ENCODE assay signal across 24 mouse cellular contexts in the genomic region with DNA sequence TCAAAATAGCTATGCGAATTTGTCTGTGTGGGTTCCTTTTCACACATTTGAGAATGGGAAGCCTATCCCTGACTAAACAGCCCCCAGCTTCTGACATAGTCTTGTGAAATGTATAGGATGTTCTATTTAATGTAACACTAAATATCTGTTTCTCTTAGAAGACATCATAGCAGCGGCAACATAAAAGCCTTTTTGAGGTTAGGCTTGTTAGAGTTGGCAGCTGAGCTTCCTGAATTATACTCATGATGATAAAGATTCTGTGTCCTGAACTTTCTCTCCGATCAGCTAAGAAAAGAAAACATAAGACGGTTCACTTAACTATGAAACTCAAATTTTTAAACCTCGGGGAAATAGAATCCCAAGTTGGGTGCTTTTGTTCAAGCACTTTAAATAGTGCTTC. TPM values are rescaled to one million over a fixed set of nuclear protein-coding genes. Genes with fewer than 3 reads are reported as not detected.
A peak's percentile ranks its signal among the peaks of the same experiment; 100 is the strongest.
DNase-seq lines count a peak whose midpoint lies in the region; ATAC-seq lines count a peak whose summit lies in the region.
"Had no signal": no experiment of that assay in that cellular context is flagged by ENCODE, and none has a peak within 500 bp of the region (broad histone marks: within the 10 kb centered on the region; RNA-seq: fewer than 3 reads in every experiment).

No protein-coding gene starts in this region.

- no peak overlapping the region for H3K9ac ChIP-seq in kidney, embryonic 16.5 days (replicated peaks; ENCODE audit: low read length)
- H3K9ac ChIP-seq: embryonic facial prominence, embryonic 13.5 days; embryonic facial prominence, embryonic 15.5 days; forebrain, embryonic 12.5 days had no signal

- no peaks in the 10 kb centered on the region for H3K4me1 ChIP-seq in kidney, embryonic 16.5 days (ENCODE audit: insufficient read depth, low read length)
- H3K4me1 ChIP-seq: embryonic facial prominence, embryonic 13.5 days; embryonic facial prominence, embryonic 15.5 days; forebrain, embryonic 10.5 days; forebrain, embryonic 12.5 days had no signal

- no peak overlapping the region for H3K4me2 ChIP-seq in kidney, embryonic 16.5 days (replicated peaks; ENCODE audit: low read depth, low read length)
- H3K4me2 ChIP-seq: embryonic facial prominence, embryonic 13.5 days; embryonic facial prominence, embryonic 15.5 days; forebrain, embryonic 12.5 days had no signal

- no peak overlapping the region for H3K27ac ChIP-seq in kidney, embryonic 16.5 days (ENCODE audit: low read length)
- H3K27ac ChIP-seq: embryonic facial prominence, embryonic 13.5 days; embryonic facial prominence, embryonic 15.5 days; forebrain, embryonic 10.5 days; forebrain, embryonic 12.5 days had no signal

- H3K36me3 ChIP-seq in kidney, embryonic 16.5 days (ENCODE audit: insufficient read depth, low read length): peaks cover 33% of the 10 kb centered on the region

- H3K27me3 ChIP-seq in kidney, embryonic 16.5 days (ENCODE audit: insufficient read depth, low read length): no peaks in the 10 kb centered on the region
- H3K27me3 ChIP-seq: embryonic facial prominence, embryonic 13.5 days; embryonic facial prominence, embryonic 15.5 days; forebrain, embryonic 12.5 days had no signal

- ATAC-seq in CD4-positive, CD25-positive, alpha-beta regulatory T cell, adult 4 months: no peak
- ATAC-seq in kidney, embryonic 16.5 days (ENCODE audit: low FRiP score, low TSS enrichment): no peak
- ATAC-seq: activated CD4-positive, CD25-positive, alpha-beta regulatory T cell, adult 4 months; forebrain, embryonic 14.5 days; forebrain, embryonic 16.5 days had no signal

- 82% methylated on average over 5 of the region's 5 CpGs for WGBS in kidney, embryonic 16.5 days

- no peak overlapping the region for H3K4me3 ChIP-seq in kidney, embryonic 16.5 days (ENCODE audit: low read length)
- H3K4me3 ChIP-seq: embryonic facial prominence, embryonic 13.5 days; embryonic facial prominence, embryonic 15.5 days; erythroblast, embryonic 14.5 days; forebrain, embryonic 10.5 days; forebrain, embryonic 12.5 days had no signal

- H3K9me3 ChIP-seq in kidney, embryonic 16.5 days (ENCODE audit: low read length): no peaks in the 10 kb centered on the region
- H3K9me3 ChIP-seq: embryonic facial prominence, embryonic 13.5 days; embryonic facial prominence, embryonic 15.5 days; forebrain, embryonic 10.5 days; forebrain, embryonic 12.5 days had no signal

- peak; percentile 44 for DNase-seq in CD4-positive, CD25-positive, alpha-beta regulatory T cell, adult 2 months (ENCODE audit: low read depth, low spot score)
- DNase-seq in thymus, postnatal 14 days: peak; percentile 26
- DNase-seq in thymus, postnatal 4 days: no peak
- peak; percentile 69 for DNase-seq in naive thymus-derived CD4-positive, alpha-beta T cell, adult 2 months (ENCODE audit: low read depth)
- DNase-seq: adrenal gland, adult 8-10 months; adrenal gland, postnatal 14 days; adrenal gland, postnatal 36 days; B cell, adult 2 months; cerebellum, adult 11-12 months; cerebellum, adult 2 months; cerebellum, adult 9-10 months; cerebellum, postnatal 14 days; cerebellum, postnatal 36 days; embryo, embryonic 11 days had no signal

RNA-seq across cellular contexts. Expression of gene Peli1, which starts 59.2 kb away (rescaled TPM):
- 10 to 100 TPM; 72.2 to 96.4 TPM for polyA plus RNA-seq in CD4-positive, CD25-positive, alpha-beta regulatory T cell, adult 4 months (2017; shearing (Covaris generic))
- polyA plus RNA-seq in kidney, embryonic 16.5 days (2015; fragmentation: Nextera tagmentation; extraction: Ambion mirVana): 41.4 and 43.5 TPM in 2 replicates
